Mouse (Mus musculus) E14TG2a.4 (cell line): Measurements from ENCODE around the gene Gm26920.

Source experiments
- CTCF ChIP-seq: conservative IDR thresholded peaks from 2 replicates; pipeline ENCODE4 v1.5.1; 2014; ENCODE audit warnings: low read length
- NANOG ChIP-seq: IDR thresholded peaks from 2 replicates; pipeline ENCODE4 v1.6.1; 2014; ENCODE audit warnings: borderline replicate concordance, low read length, mixed read lengths
- POU5F1 ChIP-seq: IDR thresholded peaks from 2 replicates; pipeline ENCODE4 v1.6.1; 2014; ENCODE audit warnings: low read length, borderline replicate concordance

GRCm38 (mm10) chr7:30086524-30086923 is 3.7 kb downstream of the Gm26920 start:
- no peak for TF ChIP-seq CTCF
- TF ChIP-seq NANOG = no peak
- no peak for TF ChIP-seq POU5F1
